Mouse (Mus musculus) retina, postnatal 7 days (tissue): ENCODE results near the gene Wnk4.

Experiments
- DNase-seq: peaks from one replicate; pipeline ENCODE4 v3.0.0-alpha.2; 2012; ENCODE audit warnings: low read depth, low spot score

Wnk4 gene

GRCm38 (mm10) chr11:101272446-101272845 lies 12.1 kb downstream of the Wnk4 start:
- no peak for DNase-seq

GRCm38 (mm10) chr11:101275309-101275708 lies 14.9 kb downstream of the Wnk4 start:
- no peak for DNase-seq

GRCm38 (mm10) chr11:101276319-101277070 lies 16.1 kb downstream of the Wnk4 start:
- no peak for DNase-seq

GRCm38 (mm10) chr11:101277381-101278222 lies 17.2 kb downstream of the Wnk4 start:
- DNase-seq = no peak

- peak; percentile 85 for DNase-seq
Measured at GRCm38 (mm10) chr11:101278223-101279192, 18.1 kb downstream of the Wnk4 start, which contains the start of the genes Cntd1 and Coa3. Gene Cntd1 (plus strand): TSS chr11:101279012. Gene Coa3 (minus strand): TSS chr11:101279114.

- no peak for DNase-seq
Measured at GRCm38 (mm10) chr11:101279193-101279569, 18.8 kb downstream of the Wnk4 start.

- DNase-seq = no peak
Measured at GRCm38 (mm10) chr11:101280837-101281236, 20.5 kb downstream of the Wnk4 start.

- no peak for DNase-seq
Measured at GRCm38 (mm10) chr11:101282896-101283295, 22.5 kb downstream of the Wnk4 start.

GRCm38 (mm10) chr11:101283805-101284204 lies 23.4 kb downstream of the Wnk4 start:
- DNase-seq = no peak

GRCm38 (mm10) chr11:101287306-101287705 lies 26.9 kb downstream of the Wnk4 start:
- no peak for DNase-seq

- no peak for DNase-seq
Measured at GRCm38 (mm10) chr11:101291231-101291630, 30.9 kb downstream of the Wnk4 start.

GRCm38 (mm10) chr11:101295191-101295590 lies 34.8 kb downstream of the Wnk4 start:
- no peak for DNase-seq

- DNase-seq = no peak
Measured at GRCm38 (mm10) chr11:101300881-101301280, 40.5 kb downstream of the Wnk4 start.

GRCm38 (mm10) chr11:101301299-101302003 lies 41.1 kb downstream of the Wnk4 start:
- DNase-seq = no peak

GRCm38 (mm10) chr11:101302004-101302798 lies 41.8 kb downstream of the Wnk4 start, which contains the start of gene Becn1:
Gene Becn1 (minus strand): TSS chr11:101302286.
- peak; percentile 93 for DNase-seq

- DNase-seq = no peak
Measured at GRCm38 (mm10) chr11:101307744-101308143, 47.4 kb downstream of the Wnk4 start.

- DNase-seq = no peak
Measured at GRCm38 (mm10) chr11:101311083-101311482, 50.7 kb downstream of the Wnk4 start.

- no peak for DNase-seq
Measured at GRCm38 (mm10) chr11:101312150-101312549, 51.8 kb downstream of the Wnk4 start.

GRCm38 (mm10) chr11:101314567-101314966 lies 54.2 kb downstream of the Wnk4 start:
- no peak for DNase-seq

GRCm38 (mm10) chr11:101315082-101315650 lies 54.8 kb downstream of the Wnk4 start:
- no peak for DNase-seq
